Mouse (Mus musculus): Measurements from ENCODE around the gene Rfx4. TPM values are rescaled to one million over a fixed set of nuclear protein-coding genes. Genes with fewer than 3 reads are reported as not detected.

Rfx4 gene
- total and polyA plus RNA-seq, 3 experiments: 0.10 TPM; not detected in 2

DNA sequence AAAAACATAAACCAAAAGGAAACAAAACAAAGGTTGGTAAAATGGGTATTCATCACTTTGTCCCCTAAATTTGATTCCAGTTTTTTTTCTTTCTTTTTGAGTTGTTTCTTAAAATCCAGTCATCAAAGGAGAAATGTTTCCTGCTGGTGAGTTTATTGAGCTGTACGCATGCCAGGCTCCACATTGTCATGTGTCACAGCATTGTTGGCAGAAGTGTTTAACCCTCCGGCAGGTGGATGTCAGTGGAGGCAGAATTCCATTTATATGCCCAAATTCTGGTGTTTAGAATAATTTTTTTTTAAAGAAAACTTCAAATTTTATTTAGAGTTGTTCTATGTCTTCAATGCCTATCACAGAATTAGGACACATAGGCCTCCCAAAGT lies 56.0 kb downstream of the Rfx4 start:
- DNase-seq: no peak

DNA sequence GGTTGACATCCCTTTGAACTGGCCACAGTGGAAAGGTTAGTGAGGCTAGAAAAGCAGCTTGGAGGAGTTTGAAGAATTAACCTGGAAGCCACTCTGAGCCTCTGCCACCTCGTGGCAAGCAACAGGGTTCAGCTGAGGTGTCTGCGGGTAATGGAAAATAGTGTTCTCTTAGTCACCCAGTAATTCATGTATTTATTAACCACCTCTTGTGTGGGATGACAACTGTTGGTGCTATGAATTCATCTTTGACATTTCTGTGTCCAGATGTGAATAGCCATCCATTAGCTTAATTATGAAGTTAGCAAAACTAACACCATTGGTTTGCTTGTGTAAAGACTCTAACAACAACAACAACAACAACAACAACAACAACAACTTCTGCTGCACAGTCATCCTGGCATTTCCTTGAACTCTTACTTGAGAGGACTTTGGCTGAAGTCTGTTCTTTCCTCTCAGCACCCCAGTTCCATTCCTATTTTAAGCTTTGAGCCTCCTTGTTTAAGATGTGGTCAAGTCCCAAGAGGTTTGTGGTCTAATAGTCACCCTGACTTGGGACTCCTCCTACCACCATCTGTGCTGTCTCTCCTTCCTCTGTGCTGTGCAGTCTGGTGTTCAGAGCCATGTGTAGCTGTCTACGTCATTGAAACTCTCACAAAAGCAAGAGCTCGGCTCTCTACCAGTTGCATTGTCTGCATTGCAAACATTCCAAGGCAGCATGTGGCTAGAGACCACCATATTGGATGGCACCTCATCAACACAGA lies 60.0 kb downstream of the Rfx4 start:
- no peak for DNase-seq

GRCm38 (mm10) chr10:84817086-84817869 lies 61.4 kb downstream of the Rfx4 start:
- DNase-seq: no peak

DNA sequence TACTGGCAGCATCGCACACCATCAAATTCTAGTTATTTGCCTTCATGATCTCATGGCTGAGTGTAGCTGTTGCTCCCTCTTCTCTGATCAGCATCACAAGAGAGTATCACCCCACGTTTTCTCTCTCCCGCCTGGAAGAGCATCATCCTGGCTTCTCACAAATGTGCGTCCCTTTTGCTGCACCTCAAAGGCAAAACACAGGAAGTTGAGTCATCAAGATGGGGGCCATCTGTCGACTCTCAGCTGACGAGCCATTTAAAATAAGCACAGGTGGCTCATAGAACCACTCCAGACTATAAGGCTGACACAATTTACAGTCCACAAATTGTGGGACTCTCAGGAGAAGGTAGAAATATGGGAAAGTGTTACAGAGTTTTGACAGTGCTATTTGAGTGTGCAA lies 63.8 kb downstream of the Rfx4 start:
- DNase-seq: no peak

GRCm38 (mm10) chr10:84820230-84820629 lies 64.4 kb downstream of the Rfx4 start:
- no peak for DNase-seq

DNA sequence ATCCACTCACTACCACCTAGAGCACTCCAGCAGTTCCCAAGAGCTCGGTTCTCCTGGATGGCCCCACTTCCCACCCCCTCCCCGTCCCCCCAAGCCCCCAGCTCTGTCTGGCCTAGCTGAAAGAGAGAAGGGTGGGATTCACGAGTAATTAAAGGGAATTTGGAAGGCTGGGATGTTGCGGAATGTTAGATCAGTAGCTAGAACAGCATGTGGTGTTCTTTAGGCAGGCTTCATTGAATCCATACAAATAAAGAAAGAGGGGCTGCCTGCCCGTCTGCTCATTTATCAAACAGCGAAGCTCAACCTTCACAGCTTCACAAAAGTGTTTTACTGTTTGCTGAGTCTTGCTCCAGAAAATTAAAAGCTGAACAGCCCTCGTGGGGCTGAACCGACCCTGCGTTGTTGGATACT lies 66.9 kb downstream of the Rfx4 start:
- no peak for DNase-seq

- no peak for DNase-seq
These were observed 67.8 kb downstream of the Rfx4 start for GRCm38 (mm10) chr10:84823621-84824020.

- no peak for DNase-seq
These were observed 73.1 kb downstream of the Rfx4 start for GRCm38 (mm10) chr10:84829009-84829408.

DNA sequence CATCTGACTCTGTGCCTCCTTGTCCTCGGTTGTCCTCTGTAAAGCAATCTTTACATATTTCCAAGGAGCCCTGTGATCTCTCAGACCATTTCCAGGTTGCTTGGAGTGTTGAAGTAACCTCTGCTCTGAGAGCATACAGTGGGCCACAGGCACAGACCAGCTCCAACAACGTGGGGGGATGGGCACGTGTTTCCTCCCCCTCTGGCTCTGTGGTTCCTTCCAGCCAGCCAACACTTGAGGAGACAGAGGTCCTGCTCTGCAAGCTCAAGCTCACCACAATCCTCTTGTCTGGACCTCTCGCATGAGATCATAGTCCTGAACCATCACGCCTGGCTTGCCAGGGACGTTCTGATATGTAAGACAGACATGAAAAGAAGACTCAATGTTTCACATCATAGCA lies 79.7 kb downstream of the Rfx4 start:
- DNase-seq: no peak

DNA sequence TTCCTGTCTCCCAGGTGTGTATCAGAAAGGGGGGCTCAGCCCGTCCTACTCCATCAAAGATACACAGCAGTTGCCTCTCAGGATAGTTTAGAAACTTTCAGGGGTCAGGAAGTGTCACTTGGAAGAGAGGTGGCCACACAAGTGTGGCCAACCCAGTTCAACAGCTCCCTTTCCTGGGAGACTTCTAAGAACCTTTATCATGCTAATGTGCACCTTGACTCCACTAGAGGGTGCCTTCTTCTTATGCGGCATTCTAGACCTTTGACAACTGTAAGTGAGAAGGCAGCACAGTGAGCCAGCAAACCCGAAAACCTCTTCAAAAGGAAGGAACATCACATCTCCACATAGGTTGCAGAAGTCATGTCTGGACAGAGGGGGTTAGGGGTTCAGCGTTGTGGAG lies 80.2 kb downstream of the Rfx4 start:
- peak; percentile 49 for DNase-seq

- DNase-seq: no peak
These were observed 81.5 kb downstream of the Rfx4 start for GRCm38 (mm10) chr10:84837355-84837754.

DNA sequence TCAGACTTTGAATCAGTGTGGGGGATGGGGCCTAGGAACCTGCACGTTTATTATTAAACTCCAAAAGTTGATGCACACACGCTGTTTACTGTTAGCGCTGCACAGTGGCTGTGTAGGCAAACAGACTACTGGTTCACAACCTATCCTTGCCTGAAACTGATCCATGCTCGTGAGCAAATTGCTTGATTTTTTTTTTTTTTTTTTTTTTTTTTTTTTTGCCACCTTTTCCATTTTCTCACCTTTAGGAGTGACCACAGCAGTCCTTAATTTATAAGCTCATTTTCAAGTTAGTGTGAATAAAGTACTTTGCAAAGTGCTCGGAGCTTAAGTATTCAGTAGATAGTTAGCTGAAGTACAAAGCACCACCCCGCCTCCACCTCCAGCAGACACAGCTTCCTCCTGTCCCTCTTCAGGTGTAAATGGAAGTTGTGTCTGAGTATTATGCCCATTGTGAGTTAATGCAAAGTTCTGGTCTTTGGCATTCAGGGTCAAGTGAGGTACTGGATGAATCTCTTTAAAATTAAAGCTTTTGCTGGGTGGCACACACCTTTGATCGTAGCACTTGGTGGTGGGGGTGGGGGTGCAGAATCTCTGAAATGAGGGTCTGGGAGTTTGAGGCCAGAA lies 83.1 kb downstream of the Rfx4 start:
- DNase-seq: no peak

GRCm38 (mm10) chr10:84846638-84847037 lies 90.8 kb downstream of the Rfx4 start:
- DNase-seq: no peak

DNA sequence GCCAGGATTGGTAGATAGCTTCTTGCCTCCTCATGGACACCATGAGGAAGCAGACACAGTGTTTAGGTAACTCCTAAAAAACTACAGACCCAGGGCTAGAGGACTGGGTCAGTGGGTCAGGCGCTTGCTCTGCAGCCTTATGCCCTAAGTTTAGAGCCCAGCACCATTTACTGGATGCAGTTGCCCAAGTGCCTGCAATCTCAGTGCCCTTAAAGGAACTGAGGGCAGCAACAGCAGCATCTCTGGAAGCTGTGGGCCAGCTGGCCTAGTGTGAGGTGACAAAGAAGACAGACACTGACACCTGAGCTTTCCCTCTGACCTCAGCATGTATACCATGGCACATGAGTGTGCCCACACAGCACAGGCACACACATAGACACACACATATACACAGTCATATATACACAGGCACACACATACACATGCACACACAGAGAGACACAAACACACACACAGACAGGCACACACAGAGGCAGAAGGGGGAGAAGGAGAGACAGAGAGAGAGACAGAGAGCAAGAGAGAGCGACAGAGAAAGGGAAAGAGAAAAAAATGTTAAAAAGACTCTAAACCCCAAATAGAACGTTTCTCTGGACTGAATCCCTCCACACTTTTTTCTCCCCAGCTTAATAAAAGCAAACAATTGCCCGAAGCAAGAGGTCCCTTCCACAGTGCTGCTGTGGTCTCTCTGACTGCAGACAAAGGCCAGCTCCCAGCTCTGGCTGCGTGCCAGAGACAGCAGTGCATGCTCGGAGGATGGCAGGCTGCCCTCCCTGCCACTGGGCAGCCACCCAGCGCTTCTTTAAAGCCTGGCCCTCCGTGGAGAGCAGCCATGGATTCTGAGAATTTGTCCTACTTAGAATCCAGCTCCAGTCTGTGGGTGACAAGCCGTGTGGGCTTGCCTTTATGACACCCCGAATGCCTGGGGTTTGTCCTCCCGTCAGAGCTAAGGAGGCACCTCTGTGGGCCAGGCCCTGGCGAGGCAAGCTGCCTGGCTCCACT lies 96.4 kb downstream of the Rfx4 start:
- peak; percentile 90 for DNase-seq

GRCm38 (mm10) chr10:84854059-84854458 lies 98.2 kb downstream of the Rfx4 start:
- no peak for DNase-seq

- peak; percentile 67 for DNase-seq
These were observed 99.6 kb downstream of the Rfx4 start for GRCm38 (mm10) chr10:84855466-84855865.

DNA sequence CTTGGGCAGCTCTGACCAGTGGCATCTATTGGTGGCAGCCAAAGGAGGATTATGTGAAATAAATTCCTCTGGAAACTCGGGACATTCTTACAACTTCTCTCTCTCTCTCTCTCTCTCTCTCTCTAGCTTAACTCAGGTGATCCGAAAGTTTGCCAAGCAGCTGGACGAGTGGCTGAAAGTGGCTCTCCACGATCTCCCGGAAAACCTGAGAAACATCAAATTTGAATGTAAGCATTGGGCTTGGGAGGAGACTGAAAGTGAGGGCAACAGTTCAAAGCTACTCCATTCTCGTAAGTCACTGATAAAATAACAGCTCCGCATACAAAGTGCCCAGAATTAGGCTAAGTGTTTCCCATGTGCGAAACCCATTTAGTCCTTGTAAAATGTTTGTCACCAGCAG lies 102.5 kb downstream of the Rfx4 start:
- no peak for DNase-seq

DNA sequence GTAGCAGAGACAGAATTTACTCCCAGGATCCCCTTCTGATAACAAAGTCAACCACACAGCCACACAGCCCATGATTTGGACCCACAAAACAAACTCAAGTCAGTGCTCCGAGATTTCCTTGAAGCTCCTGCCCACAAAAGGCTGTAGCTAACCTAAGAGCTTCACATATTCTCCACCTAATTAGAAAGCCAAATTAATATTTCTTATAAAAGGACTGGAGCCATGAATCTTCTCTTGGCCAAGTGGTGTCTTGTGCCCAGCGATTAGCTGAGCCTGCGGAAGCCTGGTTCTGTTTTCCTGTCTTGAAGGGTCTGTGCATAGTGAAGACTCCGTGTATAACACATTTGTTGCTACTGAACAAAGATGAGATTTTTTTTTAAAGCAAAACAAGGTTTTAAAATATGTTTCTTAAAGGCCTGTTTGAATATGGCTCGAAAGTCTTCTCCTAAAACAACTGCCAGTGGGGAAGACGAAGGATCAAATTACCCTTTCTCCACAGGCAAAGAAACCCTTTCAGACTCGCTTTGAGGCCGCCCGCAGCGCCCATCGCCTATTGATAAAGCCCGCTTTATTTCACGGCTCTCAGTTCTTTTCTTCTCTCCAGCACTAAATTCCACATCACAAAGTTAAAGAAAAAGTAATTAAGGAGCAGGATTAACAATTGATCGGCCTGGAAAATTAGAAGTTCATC lies 103.1 kb downstream of the Rfx4 start:
- DNase-seq: no peak

DNA sequence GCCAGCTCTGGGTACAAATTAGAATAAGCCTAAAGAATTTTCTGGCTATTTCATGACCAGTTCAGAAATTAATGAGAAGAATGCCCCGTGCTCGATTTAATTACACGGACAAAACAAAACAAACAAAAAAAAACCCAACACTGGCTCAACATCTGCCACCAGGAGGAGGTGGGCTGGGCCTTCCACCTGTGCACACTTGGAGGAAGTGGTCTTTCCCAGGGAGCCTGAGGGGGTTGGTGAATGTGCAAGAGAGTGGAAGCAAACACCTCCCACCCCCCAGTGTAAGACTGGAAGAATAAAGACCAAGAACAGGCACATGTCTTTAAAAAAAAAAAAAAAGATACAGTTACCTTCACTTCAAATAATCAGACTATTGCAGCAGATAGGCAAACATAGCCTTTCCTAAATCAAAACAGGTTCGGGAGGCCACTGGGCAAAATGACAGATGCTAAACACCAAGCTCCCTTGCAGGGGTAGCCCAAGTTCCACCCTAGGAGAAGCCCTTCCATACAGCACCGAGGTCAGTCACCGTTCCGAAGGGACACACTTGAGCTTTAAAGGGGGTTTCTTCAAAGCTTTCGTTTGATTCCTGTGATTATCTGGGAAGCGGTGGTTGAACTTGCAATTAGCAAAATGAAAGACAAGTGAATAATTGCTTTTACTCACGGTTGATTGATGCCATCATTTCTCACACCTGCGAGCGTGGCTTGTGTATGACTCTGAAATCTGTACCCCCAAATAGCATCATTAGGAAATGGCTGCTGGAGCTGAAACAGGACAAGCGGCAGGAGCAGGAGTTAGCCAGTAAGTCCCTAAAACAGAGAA lies 103.9 kb downstream of the Rfx4 start:
- no peak for DNase-seq

DNA sequence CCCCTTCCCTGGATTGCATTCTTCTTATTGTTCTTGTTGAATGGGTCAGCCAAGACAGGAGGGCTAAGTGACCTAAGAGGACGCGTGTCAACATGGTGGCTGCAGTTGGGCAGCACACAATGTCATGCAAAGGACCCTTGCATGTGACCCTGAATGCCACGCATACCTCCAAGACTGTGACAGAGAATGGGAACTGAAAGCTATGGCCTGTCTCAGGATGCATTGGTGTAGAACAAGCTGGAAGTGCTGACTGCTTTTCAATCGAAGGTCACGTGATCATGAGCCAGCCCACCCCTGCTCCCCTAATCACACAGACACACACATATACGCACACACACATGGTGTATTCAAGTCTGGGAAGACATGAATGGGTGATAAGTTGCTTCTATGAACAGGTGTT lies 107.6 kb downstream of the Rfx4 start:
- DNase-seq: no peak
